Mouse (Mus musculus) E14TG2a.4 (cell line): ENCODE results near the gene Mob1b.

Source experiments
- CTCF ChIP-seq: conservative IDR thresholded peaks from 2 replicates; pipeline ENCODE4 v1.5.1; 2014; ENCODE audit warnings: low read length
- POU5F1 ChIP-seq: IDR thresholded peaks from 2 replicates; pipeline ENCODE4 v1.6.1; 2014; ENCODE audit warnings: low read length, borderline replicate concordance

GRCm38 (mm10) chr5:88813188-88813587 is 92.5 kb downstream of the Mob1b start:
- TF ChIP-seq CTCF (no peak), POU5F1 (no peak)
